Mouse (Mus musculus) hindbrain, embryonic 13.5 days (tissue): ENCODE results near the gene Rhog. TPM values are rescaled to one million over a fixed set of nuclear protein-coding genes. Genes with fewer than 3 reads are reported as not detected.

Experiments
- ATAC-seq: fragments of 200-750 bp; cut with Nextera tagmentation; 2 replicates; pipeline ENCODE4 v1.8.0; 2017; ENCODE audit warnings: moderate TSS enrichment; ENCODE audit not compliant: low FRiP score
- H3K27ac ChIP-seq: fragments of 300-500 bp; sonication (generic); 2 replicates; pipeline ENCODE4 v1.5.1; 2015; ENCODE audit warnings: inconsistent platforms, mild to moderate bottlenecking, moderate library complexity
- H3K27me3 ChIP-seq: fragments of 300-500 bp; sonication (generic); 2 replicates; pipeline ENCODE4 v1.6.1; 2015; ENCODE audit warnings: mild to moderate bottlenecking, inconsistent platforms
- H3K36me3 ChIP-seq: fragments of 300-500 bp; sonication (generic); 2 replicates; pipeline ENCODE4 v1.6.1; 2015; ENCODE audit warnings: mild to moderate bottlenecking, inconsistent platforms
- H3K4me1 ChIP-seq: fragments of 300-500 bp; sonication (generic); replicated peaks from 2 replicates; pipeline ENCODE4 v1.6.1; 2015; ENCODE audit warnings: inconsistent platforms
- H3K4me2 ChIP-seq: fragments of 300-500 bp; sonication (generic); 2 replicates; pipeline ENCODE4 v1.6.1; 2015; ENCODE audit warnings: inconsistent platforms, mild to moderate bottlenecking, moderate library complexity
- H3K4me3 ChIP-seq: fragments of 300-500 bp; sonication (generic); 2 replicates; pipeline ENCODE4 v1.5.1; 2015; ENCODE audit warnings: mild to moderate bottlenecking, inconsistent platforms
- H3K9ac ChIP-seq: fragments of 300-500 bp; sonication (generic); 2 replicates; pipeline ENCODE4 v1.6.1; 2015; ENCODE audit warnings: mild to moderate bottlenecking, inconsistent platforms
- H3K9me3 ChIP-seq: fragments of 300-500 bp; sonication (generic); 2 replicates; pipeline ENCODE4 v1.6.1; 2016; ENCODE audit warnings: inconsistent platforms
- WGBS: fragments of 180-500 bp; shearing (Covaris S2); methylation state at CpG from one replicate; pipeline ENCODE4 v1.1.7; 2015; 5-methylcytosine and 5-hydroxymethylcytosine counted together
- polyA plus RNA-seq: library from polyadenylated mRNA; unstranded; fragments of >200 nt; fragmentation: Nextera tagmentation; extraction: Ambion mirVana; gene quantifications from 2 replicates; pipeline ENCODE4 v1.2.1, GENCODE M21; 2015

The Rhog gene
- 19.1 and 21.0 TPM in 2 replicates for polyA plus RNA-seq

DNA sequence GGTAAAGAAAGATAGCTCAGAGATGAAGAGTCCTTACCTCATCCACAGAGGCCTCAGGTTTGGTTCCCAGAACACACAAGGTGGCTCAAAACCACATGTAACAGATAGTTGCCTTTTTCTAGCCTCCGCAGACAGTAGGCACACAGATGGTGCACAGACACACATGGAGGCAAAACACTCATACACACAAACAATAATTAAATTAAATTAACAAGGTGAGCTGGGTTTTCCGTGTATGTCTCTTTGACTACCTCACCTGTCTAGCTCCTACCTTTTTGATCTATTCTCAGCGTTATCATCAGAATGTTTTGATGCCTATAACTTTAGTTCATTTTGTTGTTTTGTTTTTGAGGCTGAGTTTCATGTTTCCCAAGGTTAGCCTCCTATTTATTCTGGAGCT is at the start of gene Rhog:
Rhog (minus strand) TSS at position 101 of the 400 bp plus-strand sequence.
- Histone ChIP-seq H3K9ac (no peak within 1 kb of the TSS), H3K27me3 (no peaks in the 10 kb centered on the region), H3K36me3 (no peaks in the 10 kb centered on the region), H3K4me2 (no peak within 1 kb of the TSS), H3K4me1 (peaks cover 5% of the 10 kb centered on the region), H3K9me3 (no peaks in the 10 kb centered on the region), H3K27ac (no peak within 1 kb of the TSS), H3K4me3 (no peak within 1 kb of the TSS)
- ATAC-seq = no peak
- WGBS = 86% methylated on average over 3 of the region's 3 CpGs

DNA sequence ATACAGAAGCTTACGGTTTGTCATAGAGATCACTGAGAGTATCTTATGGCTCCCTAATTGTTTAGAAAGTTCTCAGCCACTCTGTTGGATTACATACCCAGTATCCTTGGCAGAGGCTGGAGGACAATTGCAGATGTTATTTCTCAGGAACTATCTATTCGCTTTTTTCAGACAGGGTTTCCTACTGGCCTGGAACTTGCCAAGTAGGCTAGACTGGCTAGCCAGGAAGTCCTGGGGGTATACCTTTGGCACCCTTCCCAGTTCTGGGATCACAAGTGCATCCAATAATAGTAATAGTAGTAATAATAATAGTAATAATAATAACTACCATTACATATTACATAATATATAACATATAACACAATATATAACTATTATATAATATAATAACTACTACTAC is 49.7 kb upstream of the Rhog start:
- no peak overlapping the region for H3K9ac ChIP-seq
- H3K27me3 ChIP-seq = no peaks in the 10 kb centered on the region
- no peak overlapping the region for H3K27ac ChIP-seq
- no peaks in the 10 kb centered on the region for H3K36me3 ChIP-seq
- H3K9me3 ChIP-seq = no peaks in the 10 kb centered on the region
- 96% methylated on average over 2 of the region's 2 CpGs for WGBS
- H3K4me2 ChIP-seq = no peak overlapping the region
- no peak for ATAC-seq
- H3K4me1 ChIP-seq = no peaks in the 10 kb centered on the region
- H3K4me3 ChIP-seq = no peak overlapping the region

DNA sequence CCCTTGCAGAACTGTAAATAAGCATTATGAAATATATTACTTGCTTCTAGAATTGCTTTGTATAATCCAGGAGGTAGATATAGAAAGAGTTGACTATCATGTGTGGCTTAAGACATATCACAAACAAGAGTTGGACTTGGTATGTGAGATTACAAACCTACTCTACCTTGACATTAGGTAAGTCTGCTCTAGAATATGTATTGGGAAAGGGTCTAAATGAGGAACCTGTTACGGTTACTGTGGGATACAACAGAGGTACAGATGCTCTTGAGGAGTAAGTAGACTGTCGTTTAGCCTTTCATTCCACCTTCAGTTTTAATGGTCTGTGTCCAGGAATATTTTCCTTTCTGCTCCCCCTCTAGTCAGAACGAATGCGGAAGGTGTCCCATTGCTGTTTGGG is 46.6 kb upstream of the Rhog start:
- Histone ChIP-seq H3K27me3 (no peaks in the 10 kb centered on the region), H3K4me1 (no peaks in the 10 kb centered on the region), H3K9me3 (no peaks in the 10 kb centered on the region), H3K4me2 (no peak overlapping the region), H3K4me3 (no peak overlapping the region), H3K36me3 (no peaks in the 10 kb centered on the region), H3K9ac (no peak overlapping the region), H3K27ac (no peak overlapping the region)
- ATAC-seq = no peak
- WGBS = 97% methylated on average over 4 of the region's 4 CpGs

DNA sequence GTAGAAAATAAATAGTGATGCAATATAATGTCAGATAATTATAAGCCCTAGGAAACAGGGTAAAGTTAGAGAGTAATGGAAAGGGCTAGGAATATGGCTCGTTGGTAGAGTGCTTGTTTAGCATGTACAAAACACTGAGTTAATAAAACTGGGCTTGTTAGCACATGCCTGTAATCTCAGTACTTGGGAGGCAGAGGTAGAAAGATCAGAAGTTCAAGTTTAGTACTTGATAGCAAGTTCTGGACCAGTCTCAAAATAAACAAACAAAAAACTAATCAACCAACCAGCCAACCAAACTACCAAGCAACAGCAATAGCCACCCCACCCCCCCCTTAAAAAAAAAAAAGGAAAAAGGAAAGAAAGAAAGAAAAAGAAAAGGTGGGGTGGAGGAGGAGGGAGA is 44.9 kb upstream of the Rhog start:
- no peak for ATAC-seq
- Histone ChIP-seq H3K27ac (no peak overlapping the region), H3K4me2 (no peak overlapping the region), H3K9ac (no peak overlapping the region), H3K36me3 (no peaks in the 10 kb centered on the region), H3K9me3 (no peaks in the 10 kb centered on the region), H3K4me3 (no peak overlapping the region), H3K27me3 (no peaks in the 10 kb centered on the region), H3K4me1 (no peaks in the 10 kb centered on the region)
- WGBS = 84% methylated on average over 1 of the region's 1 CpGs

DNA sequence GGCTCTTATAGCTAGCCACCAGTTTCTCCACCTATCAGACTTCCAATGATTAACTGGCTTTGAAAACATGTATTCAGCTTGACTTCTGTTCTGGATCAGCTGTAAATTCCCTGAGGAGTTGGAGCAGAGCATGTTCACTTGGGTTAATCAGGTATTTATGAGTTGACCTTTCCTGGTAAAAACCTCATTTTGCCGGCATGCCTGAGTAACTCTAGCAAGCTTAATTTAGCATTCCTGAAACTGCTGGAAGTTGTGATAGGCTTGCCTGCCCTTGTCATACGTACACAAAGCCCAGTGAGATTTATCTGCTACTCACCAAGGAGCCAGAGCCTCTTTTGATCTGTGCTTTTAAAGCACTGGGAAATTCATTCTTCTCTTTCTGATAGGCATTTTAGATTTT is 37.4 kb upstream of the Rhog start:
- H3K9ac ChIP-seq = no peak overlapping the region
- no peak for ATAC-seq
- no peaks in the 10 kb centered on the region for H3K27me3 ChIP-seq
- peaks cover 5% of the 10 kb centered on the region; the same call in 1 of the 2 replicates for H3K4me1 ChIP-seq
- H3K4me3 ChIP-seq = no peak overlapping the region
- H3K9me3 ChIP-seq = no peaks in the 10 kb centered on the region
- whole genome bisulfite sequencing = 11% methylated on average over 2 of the region's 2 CpGs
- no peaks in the 10 kb centered on the region for H3K36me3 ChIP-seq
- no peak overlapping the region for H3K27ac ChIP-seq
- H3K4me2 ChIP-seq = no peak overlapping the region

DNA sequence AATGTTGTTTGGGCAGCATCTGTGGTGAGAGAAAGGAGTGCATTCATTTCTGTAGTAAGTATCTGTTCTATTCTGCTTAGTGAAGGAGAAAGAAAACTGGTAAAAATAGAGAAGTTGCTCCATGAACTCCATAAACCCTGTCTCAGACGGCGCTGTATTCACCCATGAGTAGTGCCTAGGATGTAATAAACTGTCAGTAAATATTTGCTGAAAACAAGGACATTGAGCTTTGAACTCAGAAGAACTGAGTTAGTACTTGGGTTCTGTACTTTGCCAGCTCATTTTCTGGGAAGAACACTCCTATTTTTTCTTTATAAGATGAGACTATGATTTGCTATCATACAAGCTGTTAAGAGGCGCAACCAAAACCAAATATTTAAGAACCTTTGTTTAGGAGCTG is 36.4 kb upstream of the Rhog start:
- ATAC-seq = no peak
- Histone ChIP-seq H3K36me3 (no peaks in the 10 kb centered on the region), H3K4me3 (no peak overlapping the region), H3K4me2 (no peak overlapping the region), H3K9ac (no peak overlapping the region), H3K27ac (no peak overlapping the region), H3K4me1 (peaks cover 5% of the 10 kb centered on the region; the same call in 1 of the 2 replicates), H3K27me3 (no peaks in the 10 kb centered on the region), H3K9me3 (no peaks in the 10 kb centered on the region)
- WGBS = 92% methylated on average over 3 of the region's 3 CpGs

DNA sequence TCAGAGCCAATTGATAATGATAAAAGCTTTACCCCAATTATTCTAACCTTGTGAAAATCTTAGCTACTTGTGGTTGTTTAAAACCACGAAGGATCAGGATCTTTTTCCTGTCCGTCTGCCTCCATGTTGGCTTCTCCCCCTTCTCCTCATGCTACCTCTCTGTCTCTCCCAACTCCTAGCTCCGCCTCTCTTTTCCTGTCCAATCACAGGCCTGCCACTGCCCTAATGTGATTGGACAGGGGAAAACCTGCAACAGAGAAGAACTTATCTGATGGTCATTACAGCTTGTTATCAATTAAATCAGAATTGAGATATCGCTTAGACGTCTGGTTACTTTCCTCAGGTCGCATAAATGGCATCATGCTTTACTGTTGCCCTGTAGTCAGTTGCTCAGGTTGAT is 33.6 kb upstream of the Rhog start:
- H3K4me2 ChIP-seq = no peak overlapping the region
- no peak overlapping the region for H3K9ac ChIP-seq
- H3K9me3 ChIP-seq = no peaks in the 10 kb centered on the region
- H3K27ac ChIP-seq = no peak overlapping the region
- H3K4me1 ChIP-seq = peaks cover 5% of the 10 kb centered on the region; the same call in 1 of the 2 replicates
- H3K36me3 ChIP-seq = no peaks in the 10 kb centered on the region
- H3K27me3 ChIP-seq = no peaks in the 10 kb centered on the region
- H3K4me3 ChIP-seq = no peak overlapping the region
- 84% methylated on average over 6 of the region's 6 CpGs for WGBS
- ATAC-seq = no peak

DNA sequence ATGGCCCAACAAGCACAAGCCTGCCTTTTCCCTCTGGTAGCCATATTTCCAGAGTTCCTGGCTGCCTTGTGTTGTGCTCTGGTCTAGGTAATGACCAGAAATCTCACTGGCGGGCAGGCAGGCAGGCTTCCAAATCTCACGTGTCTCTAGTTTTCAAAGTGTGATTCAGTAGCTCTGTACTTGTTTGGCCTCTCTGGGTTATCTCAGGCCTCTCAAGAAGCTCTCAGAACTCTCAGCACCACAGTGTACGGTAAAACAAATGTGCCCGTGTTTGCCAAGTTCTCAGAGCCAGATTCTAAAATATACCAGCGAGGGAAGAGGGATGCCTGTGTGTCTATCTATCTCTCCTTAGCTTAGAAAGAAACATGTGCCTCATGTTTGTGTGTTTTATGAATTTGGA is 26.4 kb upstream of the Rhog start:
- Histone ChIP-seq H3K27ac (no peak overlapping the region), H3K4me3 (no peak overlapping the region), H3K9me3 (no peaks in the 10 kb centered on the region), H3K4me1 (no peaks in the 10 kb centered on the region), H3K9ac (no peak overlapping the region), H3K4me2 (no peak overlapping the region), H3K27me3 (no peaks in the 10 kb centered on the region), H3K36me3 (no peaks in the 10 kb centered on the region)
- no peak for ATAC-seq
- WGBS = 92% methylated on average over 5 of the region's 5 CpGs

DNA sequence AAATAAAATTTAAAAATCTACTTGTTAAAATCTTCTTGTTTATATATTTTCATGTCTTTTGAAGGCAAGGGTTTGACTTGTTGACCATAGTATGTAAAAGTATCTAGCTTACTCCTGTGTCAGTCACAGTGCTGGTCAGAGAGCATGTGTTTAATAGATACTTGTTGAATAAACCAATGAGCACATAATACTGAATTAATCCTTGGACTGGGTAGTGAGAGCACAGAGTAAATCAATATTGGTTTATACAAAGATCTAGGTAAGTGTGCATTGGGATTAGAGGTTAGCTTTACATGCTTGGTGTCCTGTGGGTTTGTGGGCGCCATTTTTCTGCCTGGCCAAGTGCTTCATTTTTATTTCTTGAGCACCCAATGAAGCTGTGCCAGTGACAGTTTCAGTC is 25.5 kb upstream of the Rhog start:
- no peak for ATAC-seq
- H3K4me1 ChIP-seq = no peaks in the 10 kb centered on the region

DNA sequence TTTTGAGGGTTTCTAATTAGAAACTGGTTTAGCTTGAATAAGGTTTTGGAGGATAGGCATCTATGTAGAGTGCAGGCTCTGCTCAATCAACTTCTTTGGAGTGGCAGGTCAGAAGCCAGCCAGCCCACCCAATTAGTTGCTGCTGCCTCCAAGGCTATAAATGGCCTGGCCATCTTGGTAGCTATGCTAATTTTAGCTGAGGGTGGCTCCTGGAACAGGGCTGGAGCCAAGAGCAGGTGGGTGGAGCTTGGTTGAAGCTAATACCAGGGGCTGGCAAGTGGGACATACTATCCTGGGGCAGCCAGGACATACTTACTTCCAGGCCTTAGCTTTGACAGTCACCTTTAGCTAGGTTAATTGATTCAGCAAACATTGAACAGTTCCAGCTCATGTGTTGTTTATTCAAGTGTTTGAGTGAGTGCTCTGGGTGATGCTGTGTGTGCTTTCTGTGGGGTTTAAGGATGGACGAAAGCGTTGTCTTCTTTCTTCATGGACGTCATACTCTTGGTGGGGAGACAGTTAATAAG is 16.6 kb upstream of the Rhog start:
- ATAC-seq = no peak
- Histone ChIP-seq H3K4me1 (peaks cover 17% of the 10 kb centered on the region), H3K27ac (no peak overlapping the region), H3K27me3 (peaks cover 13% of the 10 kb centered on the region), H3K4me3 (no peak overlapping the region), H3K36me3 (no peaks in the 10 kb centered on the region), H3K9me3 (no peaks in the 10 kb centered on the region), H3K4me2 (no peak overlapping the region), H3K9ac (no peak overlapping the region)
- WGBS = 87% methylated on average over 3 of the region's 3 CpGs

More for the DNA sequence above, 25.5 kb upstream of the Rhog start:
- H3K27ac ChIP-seq = no peak overlapping the region
- no peaks in the 10 kb centered on the region for H3K9me3 ChIP-seq
- no peak overlapping the region for H3K9ac ChIP-seq
- H3K4me3 ChIP-seq = no peak overlapping the region
- 88% methylated on average over 1 of the region's 1 CpGs for WGBS
- H3K36me3 ChIP-seq = no peaks in the 10 kb centered on the region
- no peaks in the 10 kb centered on the region for H3K27me3 ChIP-seq
- H3K4me2 ChIP-seq = no peak overlapping the region

DNA sequence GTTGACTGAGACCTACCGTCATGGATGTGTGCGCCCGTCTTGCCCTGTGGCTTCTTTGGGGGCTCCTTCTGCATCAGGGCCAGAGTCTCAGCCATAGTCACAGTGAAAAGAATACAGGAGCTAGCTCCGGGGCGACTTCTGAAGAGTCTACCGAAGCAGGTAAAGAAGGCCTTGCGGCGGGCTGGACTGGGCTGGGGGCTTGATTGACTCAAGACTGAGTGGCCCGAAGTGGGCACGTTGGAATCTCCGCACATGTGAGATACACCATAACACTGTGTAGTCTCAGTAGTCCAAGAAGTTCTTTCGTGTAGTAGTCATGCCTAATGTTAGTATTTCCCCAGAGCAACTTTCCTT is 12.5 kb upstream of the Rhog start:
- peak overlapping the region; percentile 83 for H3K4me3 ChIP-seq
- peak; percentile 1; the same call in 1 of the 2 replicates for ATAC-seq
- H3K9ac ChIP-seq = peak overlapping the region; percentile 81
- 10% methylated on average over 12 of the region's 12 CpGs for WGBS
- peaks cover 13% of the 10 kb centered on the region for H3K27me3 ChIP-seq
- H3K4me1 ChIP-seq = peaks cover 17% of the 10 kb centered on the region
- no peaks in the 10 kb centered on the region for H3K9me3 ChIP-seq
- H3K4me2 ChIP-seq = peak overlapping the region; percentile 97
- no peak overlapping the region for H3K27ac ChIP-seq
- H3K36me3 ChIP-seq = no peaks in the 10 kb centered on the region

DNA sequence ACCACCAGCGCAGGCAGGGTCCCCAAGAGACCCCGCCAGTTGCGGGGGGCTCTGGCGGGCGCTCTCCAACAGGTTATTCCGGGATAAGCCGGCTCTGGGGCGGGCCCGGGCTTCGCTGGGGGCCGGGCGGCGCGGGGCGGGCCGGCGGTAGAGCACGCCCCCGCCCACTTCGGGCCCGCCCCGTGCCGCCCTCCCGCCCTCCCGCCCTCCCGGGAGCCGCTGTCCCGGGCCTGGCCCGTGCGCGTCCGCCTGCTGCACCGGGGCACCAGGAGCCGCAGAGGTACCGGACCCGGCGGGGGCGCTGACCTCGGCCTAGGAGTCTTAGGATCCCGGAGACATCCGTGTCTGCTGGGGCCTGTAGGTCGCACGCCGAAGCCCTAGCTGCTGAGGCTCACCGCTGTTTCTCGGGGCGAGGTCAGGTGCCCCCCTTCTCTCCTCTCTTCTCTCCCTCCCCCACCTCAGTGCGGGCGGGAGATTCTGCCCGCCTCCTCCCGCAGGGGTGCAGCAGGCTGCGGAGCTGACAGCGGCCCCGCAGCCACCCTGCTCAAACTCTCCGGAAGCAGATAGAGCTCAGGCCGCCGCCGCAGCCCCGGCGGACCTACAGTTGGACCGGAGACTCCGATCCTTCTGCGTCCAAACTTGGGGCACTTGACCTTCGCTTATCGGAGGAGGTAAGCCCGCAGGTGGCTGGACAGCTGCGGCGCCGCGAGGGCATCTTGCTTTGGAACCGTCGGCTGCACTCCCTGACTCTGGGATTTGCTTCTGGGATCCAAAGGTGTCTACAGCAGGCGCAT is 11.9 kb upstream of the Rhog start, which contains the start of gene Stim1:
Stim1 (plus strand) TSS at position 206 of the 794 bp plus-strand sequence.
- H3K4me3 ChIP-seq = peak within 1 kb of the TSS; percentile 83

DNA sequence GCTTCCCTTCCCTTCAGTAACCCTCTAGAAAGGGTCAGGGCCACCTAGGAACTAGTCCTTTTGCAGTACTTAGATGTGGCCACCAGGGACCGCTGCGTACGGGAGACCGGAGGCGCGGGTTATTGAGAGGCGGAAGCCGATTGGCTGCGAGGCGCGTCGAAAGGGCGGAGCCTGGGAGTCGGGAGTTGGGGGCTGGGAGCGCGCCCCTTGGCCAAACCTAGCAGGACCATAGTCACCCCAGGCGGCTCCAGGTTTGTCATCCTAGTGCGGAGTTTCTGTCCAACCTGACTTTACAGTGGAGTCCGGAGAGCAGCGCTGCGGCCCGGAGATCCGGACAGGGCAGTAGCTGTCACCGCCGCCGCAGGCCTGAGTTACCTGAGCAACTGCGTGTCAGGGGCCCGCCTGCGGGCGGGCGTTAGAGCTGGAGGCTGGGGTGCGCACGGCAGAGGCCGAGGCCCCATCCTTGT is 11.3 kb upstream of the Rhog start:
- H3K36me3 ChIP-seq = no peaks in the 10 kb centered on the region
- peak; percentile 92 for ATAC-seq
- H3K9me3 ChIP-seq = no peaks in the 10 kb centered on the region
- peak overlapping the region; percentile 81 for H3K9ac ChIP-seq
- peaks cover 17% of the 10 kb centered on the region for H3K4me1 ChIP-seq
- peaks cover 13% of the 10 kb centered on the region for H3K27me3 ChIP-seq
- peak overlapping the region; percentile 97 for H3K4me2 ChIP-seq
- H3K27ac ChIP-seq = peak overlapping the region; percentile 60
- H3K4me3 ChIP-seq = peak overlapping the region; percentile 83
- under 1% methylated on average over 34 of the region's 34 CpGs for WGBS

More for the DNA sequence above, 11.9 kb upstream of the Rhog start, which contains the start of gene Stim1:
- WGBS = under 1% methylated on average over 61 of the region's 73 CpGs
- Histone ChIP-seq H3K4me1 (peaks cover 17% of the 10 kb centered on the region), H3K9me3 (no peaks in the 10 kb centered on the region), H3K27ac (peak within 1 kb of the TSS; percentile 60), H3K36me3 (no peaks in the 10 kb centered on the region), H3K9ac (peak within 1 kb of the TSS; percentile 81), H3K27me3 (peaks cover 13% of the 10 kb centered on the region), H3K4me2 (peak within 1 kb of the TSS; percentile 97)
- peak; percentile 87 for ATAC-seq
